ENCODE assay signal across 8 mouse cellular contexts in genomic region chr4:143074071-143074765, GRCm38 (mm10).
A peak's percentile ranks its signal among the peaks of the same experiment; 100 is the strongest.
DNase-seq lines count a peak whose midpoint lies in the region; ATAC-seq and TF ChIP-seq lines count a peak whose summit lies in the region.

No protein-coding gene starts in this region.

- no peaks in the 10 kb centered on the region for H3K27me3 ChIP-seq in kidney, adult 2 months (replicated peaks; ENCODE audit: control insufficient read depth, insufficient read depth, low read length)
- H3K27me3 ChIP-seq in forebrain, embryonic 14.5 days (replicated peaks; ENCODE audit: control insufficient read depth, insufficient read depth, low read length), result no peaks in the 10 kb centered on the region
- H3K27me3 ChIP-seq in intestine, postnatal 0 days (replicated peaks; ENCODE audit: control insufficient read depth, insufficient read depth, low read length), result no peaks in the 10 kb centered on the region
- peaks cover 5% of the 10 kb centered on the region; the same call in 1 of the 2 replicates for H3K27me3 ChIP-seq in midbrain, embryonic 13.5 days

- H3K4me2 ChIP-seq in forebrain, embryonic 14.5 days (ENCODE audit: low read length), result peak overlapping the region; percentile 45
- H3K4me2 ChIP-seq in intestine, postnatal 0 days (replicated peaks; ENCODE audit: low read depth), result 0 out of 2 replicates have a peak overlapping the region, but pooled peaks have one; percentile 30
- H3K4me2 ChIP-seq in midbrain, embryonic 13.5 days (replicated peaks), result peak overlapping the region; percentile 63

- no peak for ATAC-seq in forebrain, embryonic 14.5 days
- ATAC-seq in intestine, postnatal 0 days, result no peak
- peak; percentile 48; the same call in 1 of the 2 replicates for ATAC-seq in midbrain, embryonic 13.5 days

- no peak for TF ChIP-seq CTCF in kidney, adult 2 months (conservative IDR thresholded peaks at IDR 0.05; ENCODE audit: insufficient read depth, insufficient read length, low read depth, low read length)
- peak; percentile 40 for TF ChIP-seq CTCF in intestine, postnatal 0 days (IDR thresholded peaks at IDR 0.05; ENCODE audit: low read depth)

- no peak overlapping the region for H3K27ac ChIP-seq in kidney, adult 2 months (ENCODE audit: insufficient read depth, low read depth, low read length)
- no peak overlapping the region for H3K27ac ChIP-seq in forebrain, embryonic 14.5 days (ENCODE audit: low read depth, low read length)
- no peak overlapping the region for H3K27ac ChIP-seq in intestine, postnatal 0 days (ENCODE audit: low read depth, low read length)
- no peak overlapping the region for H3K27ac ChIP-seq in midbrain, embryonic 13.5 days

- DNase-seq in kidney, adult 2 months, result peak; percentile 4
- no peak for DNase-seq in kidney, adult 8-10 months
- peak; percentile 32 to 40 for DNase-seq in adrenal gland, adult 18-20 months (ENCODE audit: low spot score in 2 of 2)
- peak; percentile 18 for DNase-seq in forebrain, embryonic 14.5 days (ENCODE audit: low spot score)
- DNase-seq in adipocyte (ENCODE audit: low spot score), result no peak
- no peak for DNase-seq in left cerebral cortex, adult 8-10 months (ENCODE audit: low spot score in 2 of 2)

- H3K9ac ChIP-seq in forebrain, embryonic 14.5 days (ENCODE audit: low read length), result peak overlapping the region; percentile 55; the same call in 1 of the 2 replicates
- no peak overlapping the region for H3K9ac ChIP-seq in intestine, postnatal 0 days (ENCODE audit: low read depth, low read length)
- peak overlapping the region; percentile 64 for H3K9ac ChIP-seq in midbrain, embryonic 13.5 days (replicated peaks)

- no peaks in the 10 kb centered on the region for H3K4me1 ChIP-seq in kidney, adult 2 months (ENCODE audit: control insufficient read depth, insufficient read depth, low read length)
- no peaks in the 10 kb centered on the region for H3K4me1 ChIP-seq in forebrain, embryonic 14.5 days (ENCODE audit: control insufficient read depth, insufficient read depth, low read length)
- no peaks in the 10 kb centered on the region for H3K4me1 ChIP-seq in intestine, postnatal 0 days (replicated peaks; ENCODE audit: control insufficient read depth, insufficient read depth, low read length)
- peaks cover 7% of the 10 kb centered on the region for H3K4me1 ChIP-seq in midbrain, embryonic 13.5 days (replicated peaks)

- H3K4me3 ChIP-seq in kidney, adult 2 months (ENCODE audit: insufficient read depth, low read depth, low read length), result no peak overlapping the region
- peak overlapping the region; percentile 14 for H3K4me3 ChIP-seq in forebrain, embryonic 14.5 days (ENCODE audit: low read depth, low read length)
- no peak overlapping the region for H3K4me3 ChIP-seq in intestine, postnatal 0 days (ENCODE audit: low read depth, low read length)
- peak overlapping the region; percentile 34 for H3K4me3 ChIP-seq in midbrain, embryonic 13.5 days (replicated peaks)

- no peaks in the 10 kb centered on the region for H3K9me3 ChIP-seq in forebrain, embryonic 14.5 days (replicated peaks; ENCODE audit: control insufficient read depth, low read length)
- no peaks in the 10 kb centered on the region for H3K9me3 ChIP-seq in intestine, postnatal 0 days (ENCODE audit: control insufficient read depth)
- H3K9me3 ChIP-seq in midbrain, embryonic 13.5 days, result no peaks in the 10 kb centered on the region

- no peaks in the 10 kb centered on the region for H3K36me3 ChIP-seq in kidney, adult 2 months (ENCODE audit: control insufficient read depth, insufficient read depth, low read length)
- H3K36me3 ChIP-seq in forebrain, embryonic 14.5 days (ENCODE audit: control insufficient read depth, insufficient read depth, low read length), result no peaks in the 10 kb centered on the region
- no peaks in the 10 kb centered on the region for H3K36me3 ChIP-seq in intestine, postnatal 0 days (ENCODE audit: control insufficient read depth, insufficient read depth)
- H3K36me3 ChIP-seq in midbrain, embryonic 13.5 days, result no peaks in the 10 kb centered on the region

- TF ChIP-seq POLR2A in kidney, adult 2 months (IDR thresholded peaks at IDR 0.05; ENCODE audit: low read depth, low read length), result no peak

- 8% methylated on average over 20 of the region's 20 CpGs for WGBS in kidney, adult 2 months
- WGBS in forebrain, embryonic 14.5 days, result 4% methylated on average over 20 of the region's 20 CpGs
- WGBS in intestine, postnatal 0 days, result 7% methylated on average over 20 of the region's 20 CpGs
- WGBS in midbrain, embryonic 13.5 days, result 7% methylated on average over 20 of the region's 20 CpGs

Comparison
In these comparisons a context has a peak if more than half of its experiments do, and no peak if none do; other contexts are left out.
1. DNase-seq: peak in kidney, adult 2 months (single experiment), adrenal gland, adult 18-20 months (2 of 2) and forebrain, embryonic 14.5 days (single experiment); none in kidney, adult 8-10 months (0 of 2), adipocyte (single experiment) and left cerebral cortex, adult 8-10 months (0 of 2).
2. H3K4me3 ChIP-seq: peak in forebrain, embryonic 14.5 days (single experiment) and midbrain, embryonic 13.5 days (single experiment); none in kidney, adult 2 months (single experiment) and intestine, postnatal 0 days (single experiment).
3. Peak in every context shown above with its lines, with median percentiles within 50 percentile points of each other: H3K4me2 ChIP-seq.